Mouse (Mus musculus): ENCODE data around the gene Ndufs1.
A peak's percentile ranks its signal among the peaks of the same experiment; 100 is the strongest.

The Ndufs1 gene

GRCm38 (mm10) chr1:63114136-63114781, 62.4 kb downstream of the Ndufs1 start, which contains the start of gene Ino80d:
Gene Ino80d, minus strand, starts transcription at chr1:63114667.
- peak; percentile 79 for DNase-seq

DNA sequence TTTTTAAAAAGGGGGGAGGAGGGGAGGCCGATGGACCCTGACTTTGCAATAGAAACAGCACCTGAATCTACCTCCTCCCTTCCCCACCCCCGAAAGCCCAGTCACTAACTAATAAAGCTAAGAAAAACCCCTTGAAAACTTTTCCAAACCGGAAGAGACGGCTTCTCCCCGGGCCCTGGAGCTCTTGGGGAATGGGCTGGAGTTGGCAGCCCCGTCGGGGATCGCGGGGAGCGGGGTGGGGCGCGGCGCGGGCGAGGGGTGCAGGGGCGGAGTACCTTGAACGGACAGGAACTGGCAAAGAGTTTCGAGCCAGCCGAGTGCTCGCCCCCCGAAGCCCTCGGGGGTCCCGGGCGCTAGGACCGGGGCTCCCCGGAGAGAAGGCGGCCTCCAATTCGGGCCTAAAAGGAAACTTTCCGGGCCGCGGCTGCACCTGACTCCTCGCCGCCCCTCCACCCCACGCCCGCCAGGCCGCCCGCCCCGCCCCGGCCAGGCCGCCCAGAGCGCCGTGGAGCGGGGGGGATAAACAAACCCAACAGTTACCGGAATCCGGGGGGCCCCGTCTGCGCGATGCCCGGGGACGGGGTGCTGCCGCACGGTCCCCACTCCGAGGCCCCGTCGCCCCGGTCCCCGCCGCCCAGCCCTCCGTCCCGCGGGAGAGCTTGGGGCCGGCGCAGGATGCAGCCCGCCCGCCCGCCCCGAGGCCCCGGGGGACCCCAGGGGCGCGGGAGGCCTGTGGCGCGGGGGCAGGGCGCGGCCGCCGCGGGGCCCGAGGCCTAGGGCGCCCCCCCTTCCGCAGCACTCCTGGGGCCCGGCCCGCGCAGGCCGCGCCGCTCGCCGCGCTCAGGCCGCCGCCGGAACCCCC, 63.1 kb downstream of the Ndufs1 start:
- DNase-seq: peak; percentile 50

DNA sequence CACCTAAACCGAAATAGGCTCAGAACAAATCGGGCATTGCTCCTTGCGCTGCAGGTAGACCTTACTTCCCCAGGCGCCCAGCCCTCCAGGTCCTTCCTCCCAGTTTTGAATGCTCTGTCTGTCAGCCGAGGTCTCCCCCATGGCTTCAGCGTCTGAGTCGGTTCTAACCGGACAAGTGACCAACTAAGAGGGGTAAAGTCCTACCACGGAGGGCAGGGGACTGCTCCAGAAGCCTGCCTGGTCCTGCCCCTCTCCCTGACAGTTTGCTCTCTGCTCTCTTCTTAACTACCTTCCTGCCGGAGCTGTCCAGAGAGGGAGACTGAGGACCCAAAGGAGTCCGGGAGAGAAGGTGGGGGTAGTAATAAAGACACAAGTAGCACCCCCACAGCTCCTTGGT, 63.8 kb downstream of the Ndufs1 start:
- DNase-seq: peak; percentile 35

DNA sequence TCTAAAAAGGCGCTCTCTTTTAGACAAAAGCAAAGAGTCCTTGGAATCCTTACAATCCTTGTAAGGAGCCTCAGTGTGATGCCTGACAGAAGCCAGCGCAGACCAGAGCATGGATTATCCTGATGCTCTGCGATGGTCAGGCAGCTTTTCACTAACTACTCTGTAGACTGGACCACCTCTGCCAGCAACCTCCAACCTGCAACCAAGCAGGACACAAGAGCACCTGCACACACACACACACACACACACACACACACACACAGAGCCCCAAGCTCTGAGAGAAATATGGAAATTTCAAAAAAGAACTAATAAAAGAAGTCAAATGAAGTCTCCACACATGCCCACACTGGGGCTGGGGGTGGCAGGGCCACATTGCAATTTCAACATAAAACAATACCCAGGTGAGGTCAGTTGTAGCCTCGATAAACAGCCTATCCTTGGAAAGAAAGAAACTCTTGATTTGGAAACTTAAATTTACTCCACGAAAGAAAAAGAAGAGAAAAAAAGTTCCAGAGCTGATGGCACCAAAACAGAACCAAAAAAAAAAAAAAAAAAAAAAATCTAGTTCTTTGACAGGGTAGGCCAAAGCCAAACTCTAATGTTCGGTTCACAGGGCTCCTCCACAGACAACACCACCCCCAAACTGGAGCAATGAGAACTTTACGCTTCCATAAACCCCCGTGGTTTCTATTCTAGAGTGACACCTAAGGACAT, 64.3 kb downstream of the Ndufs1 start:
- no peak for DNase-seq

GRCm38 (mm10) chr1:63110536-63111285, 65.9 kb downstream of the Ndufs1 start:
- peak; percentile 26 for DNase-seq

GRCm38 (mm10) chr1:63107614-63108327, 68.9 kb downstream of the Ndufs1 start:
- no peak for DNase-seq

DNA sequence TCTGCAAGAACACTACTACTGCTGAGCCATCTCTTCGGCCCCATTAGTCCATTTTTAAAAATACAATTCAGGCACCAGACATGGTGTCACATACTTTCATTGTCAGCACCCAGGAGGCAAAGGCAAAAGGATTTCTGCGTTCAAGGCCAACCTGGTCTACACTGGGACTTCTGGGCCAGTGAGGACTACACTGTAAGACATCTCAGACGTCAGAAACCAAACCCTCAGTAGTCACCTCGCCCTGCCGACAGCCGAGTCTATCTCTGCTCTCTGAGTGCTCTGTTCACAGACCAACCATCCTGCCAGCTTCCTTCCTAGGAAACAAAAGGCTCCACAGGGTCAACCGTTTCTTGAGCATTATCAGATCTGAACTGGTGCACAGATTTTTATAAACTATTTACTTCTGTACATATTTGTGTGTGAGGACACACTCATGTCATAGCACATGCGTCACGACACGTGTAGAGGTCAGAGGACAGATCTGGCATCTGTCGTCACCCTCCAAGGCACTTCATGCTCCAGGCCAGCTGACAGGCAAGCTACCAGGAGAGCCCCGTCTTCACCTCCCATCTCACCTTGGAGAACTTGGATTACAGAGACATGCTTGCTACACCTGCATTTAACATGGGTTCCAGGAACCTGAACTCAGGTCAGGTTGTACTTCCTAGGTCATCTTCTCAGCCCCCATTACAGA, 73.7 kb downstream of the Ndufs1 start:
- no peak for DNase-seq

DNA sequence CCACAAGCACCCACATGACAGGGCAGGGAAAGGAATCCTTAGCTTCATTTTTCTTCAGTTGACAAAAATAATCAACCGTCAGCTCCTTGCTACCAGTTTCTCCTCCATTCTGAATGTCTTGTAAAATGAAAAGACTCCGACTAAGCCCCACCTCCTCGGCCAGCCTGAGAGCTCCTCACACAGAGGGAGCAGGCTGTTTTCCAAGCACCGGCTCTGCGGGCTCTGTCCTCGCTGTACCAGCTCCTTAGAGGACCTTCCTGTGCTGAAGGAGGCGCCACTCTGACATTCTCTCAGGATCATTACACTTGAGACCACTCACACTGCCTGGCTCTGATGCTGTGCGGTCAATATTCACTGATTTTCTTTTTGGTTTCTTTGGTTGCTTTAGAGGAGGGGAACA, 76.4 kb downstream of the Ndufs1 start:
- no peak for DNase-seq

GRCm38 (mm10) chr1:63098831-63099230, 77.8 kb downstream of the Ndufs1 start:
- no peak for DNase-seq

DNA sequence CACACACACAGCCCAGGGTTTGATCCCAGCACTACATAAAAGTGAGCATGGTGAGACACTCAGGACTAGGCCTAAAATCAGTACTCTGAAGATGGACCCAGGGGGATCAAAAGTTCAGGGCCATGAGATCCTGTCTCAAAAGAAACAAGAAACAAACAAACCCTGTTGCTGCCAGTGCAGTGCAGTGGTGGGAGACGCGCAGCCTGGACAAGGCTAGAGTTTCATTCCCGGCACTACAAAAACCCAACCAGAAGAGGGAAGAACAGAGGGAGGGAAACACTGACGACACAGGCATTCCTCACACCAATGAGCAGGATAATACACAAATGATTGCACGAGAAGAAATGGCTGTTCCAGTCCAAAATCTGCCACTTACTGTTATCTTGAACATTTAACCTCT, 80.6 kb downstream of the Ndufs1 start:
- no peak for DNase-seq
